Mouse (Mus musculus) lung, adult 2 months (tissue): ENCODE data around the gene Pigk. TPM values are rescaled to one million over a fixed set of nuclear protein-coding genes. Genes with fewer than 3 reads are reported as not detected.

Experiments
- DNase-seq: peaks from one replicate; pipeline ENCODE4 v3.0.0; 2022
- H3K4me1 ChIP-seq: fragments of 200-500 bp; 2 replicates; pipeline ENCODE4 v1.6.1; 2011; ENCODE audit warnings: low read length; ENCODE audit not compliant: control insufficient read depth, insufficient read depth
- H3K4me3 ChIP-seq: fragments of 200-500 bp; replicated peaks from 2 replicates; pipeline ENCODE3; 2011; ENCODE audit warnings: low read depth, mild to moderate bottlenecking, control low read depth, low read length; ENCODE audit errors: extremely low read depth
- CTCF ChIP-seq: fragments of 200-500 bp; IDR thresholded peaks from 2 replicates; pipeline ENCODE4 v1.5.1; 2011; ENCODE audit warnings: mild to moderate bottlenecking, low read length, control low read depth; ENCODE audit not compliant: insufficient read depth
- POLR2A ChIP-seq: fragments of 200-500 bp; IDR thresholded peaks from 2 replicates; pipeline ENCODE4 v1.6.1; 2011; ENCODE audit warnings: low read depth, mild to moderate bottlenecking, control low read depth, low read length, borderline replicate concordance; ENCODE audit errors: extremely low read depth
- WGBS: fragments of 180-500 bp; shearing (Covaris S2); methylation state at CpG from one replicate; pipeline ENCODE4 v1.1.7; 2018; 5-methylcytosine and 5-hydroxymethylcytosine counted together
- polyA plus RNA-seq: library from polyadenylated mRNA; depleted of rRNA; stranded (reverse); fragments of >200 nt; gene quantifications from 2 replicates; pipeline ENCODE4 v1.2.3, GENCODE M21; 2012

Pigk gene
- polyA plus RNA-seq, 1 experiment = 12.2 TPM

- WGBS = 68% methylated on average over 3 of the region's 3 CpGs
- Histone ChIP-seq H3K4me1 (no peaks in the 10 kb centered on the region), H3K4me3 (no peak overlapping the region)
- TF ChIP-seq CTCF = no peak
- no peak for TF ChIP-seq POLR2A
- DNase-seq = no peak
These were observed 106.5 kb downstream of the Pigk start for GRCm38 (mm10) chr3:152820406-152820805.

DNA sequence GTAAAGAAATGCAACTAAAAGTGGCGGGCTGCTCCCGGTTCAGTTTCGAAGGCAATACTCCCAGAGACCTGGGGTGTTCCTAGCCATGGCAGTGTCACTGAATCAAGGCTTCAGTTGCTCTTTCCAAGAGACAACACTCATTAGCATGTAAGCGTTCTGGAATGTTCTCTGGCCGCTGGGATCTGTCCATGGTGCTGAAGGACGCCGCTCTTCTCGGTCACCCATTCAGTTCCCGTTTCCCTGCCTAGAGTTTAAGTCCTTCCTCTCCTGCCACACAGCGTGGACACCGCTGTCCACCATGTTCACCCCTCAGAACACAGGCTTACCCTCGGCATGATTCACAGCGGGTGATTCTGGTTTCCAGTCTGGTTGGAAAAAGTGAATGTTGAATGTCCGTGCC lies 107.3 kb downstream of the Pigk start:
- 45% methylated on average over 14 of the region's 14 CpGs for WGBS
- no peaks in the 10 kb centered on the region for H3K4me1 ChIP-seq
- DNase-seq = peak; percentile 25
- no peak overlapping the region for H3K4me3 ChIP-seq
- TF ChIP-seq POLR2A (no peak), CTCF (no peak)

DNA sequence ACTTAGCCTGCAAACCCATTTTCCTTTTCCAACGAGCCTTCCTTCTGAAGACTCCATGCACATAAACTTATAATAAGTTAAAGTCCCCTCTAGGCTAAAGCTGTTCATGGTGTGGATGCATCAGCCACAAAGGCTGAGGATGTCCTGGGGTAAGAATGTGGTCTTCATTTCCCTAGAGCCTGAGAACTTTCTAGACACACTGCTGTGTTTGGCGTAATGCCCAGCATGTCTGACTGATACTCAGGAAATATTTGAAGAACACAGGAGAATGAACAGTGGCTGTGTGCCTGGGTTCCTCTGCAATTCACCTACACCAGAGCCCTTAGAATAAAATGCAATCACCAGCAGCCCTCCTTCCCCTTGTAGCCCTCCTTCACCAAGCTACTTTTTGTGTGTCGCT lies 117.5 kb downstream of the Pigk start:
- DNase-seq = no peak
- TF ChIP-seq POLR2A (no peak), CTCF (no peak)
- 68% methylated on average over 3 of the region's 3 CpGs for WGBS
- Histone ChIP-seq H3K4me1 (no peaks in the 10 kb centered on the region), H3K4me3 (no peak overlapping the region)

- H3K4me1 ChIP-seq = no peaks in the 10 kb centered on the region
- DNase-seq = no peak
- no peak overlapping the region for H3K4me3 ChIP-seq
- 90% methylated on average over 9 of the region's 9 CpGs for WGBS
- TF ChIP-seq POLR2A = no peak
- TF ChIP-seq CTCF = no peak
These were observed 118.1 kb downstream of the Pigk start for GRCm38 (mm10) chr3:152831974-152832373.

- TF ChIP-seq POLR2A = no peak
- no peak for TF ChIP-seq CTCF
- no peak for DNase-seq
- H3K4me3 ChIP-seq = no peak overlapping the region
- no peaks in the 10 kb centered on the region for H3K4me1 ChIP-seq
- 88% methylated on average over 4 of the region's 4 CpGs for WGBS
These were observed 118.5 kb downstream of the Pigk start for GRCm38 (mm10) chr3:152832436-152832835.

- no peak for DNase-seq
- H3K4me1 ChIP-seq = no peaks in the 10 kb centered on the region
- TF ChIP-seq CTCF (no peak), POLR2A (no peak)
- 50% methylated on average over 2 of the region's 2 CpGs for WGBS
- no peak overlapping the region for H3K4me3 ChIP-seq
These were observed 123.5 kb downstream of the Pigk start for GRCm38 (mm10) chr3:152837407-152837806.

DNA sequence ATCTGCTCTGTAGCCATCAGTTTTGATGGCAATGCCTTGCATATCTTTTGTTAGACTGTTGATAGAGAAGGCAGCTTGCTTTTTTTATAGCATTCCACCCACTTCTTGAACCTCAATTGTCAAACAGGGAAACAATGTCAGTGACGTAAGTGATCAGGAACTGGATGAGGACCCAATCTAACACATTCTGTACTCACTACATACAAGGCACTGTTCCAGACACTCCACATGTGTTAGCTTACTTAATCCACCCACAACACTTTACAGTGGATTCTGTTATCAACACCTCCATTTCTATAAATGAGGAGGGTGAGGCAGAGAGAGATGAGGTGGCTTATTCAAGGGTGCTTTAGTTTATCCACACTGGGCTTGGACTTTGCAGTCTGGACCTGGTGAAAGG lies 124.0 kb downstream of the Pigk start:
- DNase-seq = no peak
- Histone ChIP-seq H3K4me3 (no peak overlapping the region), H3K4me1 (no peaks in the 10 kb centered on the region)
- no peak for TF ChIP-seq CTCF
- no peak for TF ChIP-seq POLR2A
- 57% methylated on average over 1 of the region's 1 CpGs for WGBS

DNA sequence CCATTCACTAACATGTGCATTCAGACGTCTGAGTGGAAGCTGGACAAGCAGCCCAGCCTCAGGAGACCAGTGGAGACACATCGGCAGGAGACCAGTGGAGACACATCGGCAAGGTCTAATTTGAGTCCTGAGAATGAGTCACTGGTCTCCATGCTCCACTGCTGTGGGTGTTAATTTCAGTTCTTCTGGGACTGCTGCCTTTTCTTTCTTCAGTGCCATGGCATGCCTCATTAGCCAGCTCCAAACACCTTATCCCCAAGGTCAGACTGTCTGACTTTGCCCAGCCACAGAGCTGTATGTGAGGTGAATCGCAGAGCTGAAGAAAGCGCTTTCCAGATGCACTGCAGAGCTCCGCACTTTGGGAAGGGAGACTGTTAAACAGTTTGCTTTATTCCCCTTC lies 127.4 kb downstream of the Pigk start:
- no peaks in the 10 kb centered on the region for H3K4me1 ChIP-seq
- 85% methylated on average over 6 of the region's 6 CpGs for WGBS
- TF ChIP-seq POLR2A (no peak), CTCF (no peak)
- H3K4me3 ChIP-seq = no peak overlapping the region
- no peak for DNase-seq

DNA sequence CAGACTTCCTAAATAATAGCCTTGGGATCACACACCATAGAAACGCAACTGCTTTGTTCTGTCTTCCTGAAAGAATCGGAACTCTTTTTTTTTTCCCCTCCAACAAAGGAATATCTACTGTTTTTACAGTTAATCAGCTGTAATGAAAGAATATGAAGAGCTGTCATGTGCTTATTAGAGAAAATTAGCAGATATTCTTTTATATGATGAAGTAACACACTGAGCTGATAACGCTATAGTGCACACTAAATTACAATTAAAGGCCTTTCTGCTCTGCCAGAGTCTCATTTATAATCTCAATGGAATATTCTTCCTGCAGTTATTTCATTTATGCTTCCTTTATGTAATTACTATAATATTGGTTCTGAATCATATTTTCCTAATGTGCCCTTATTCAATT lies 128.7 kb downstream of the Pigk start:
- 71% methylated on average over 3 of the region's 3 CpGs for WGBS
- Histone ChIP-seq H3K4me3 (no peak overlapping the region), H3K4me1 (no peaks in the 10 kb centered on the region)
- TF ChIP-seq CTCF (no peak), POLR2A (no peak)
- DNase-seq = no peak

- TF ChIP-seq CTCF = no peak
- no peak for TF ChIP-seq POLR2A
- DNase-seq = no peak
- no peaks in the 10 kb centered on the region for H3K4me1 ChIP-seq
- H3K4me3 ChIP-seq = no peak overlapping the region
These were observed 130.0 kb downstream of the Pigk start for GRCm38 (mm10) chr3:152843925-152844324.

- no peak for DNase-seq
- H3K4me3 ChIP-seq = no peak overlapping the region
- TF ChIP-seq POLR2A = no peak
- no peak for TF ChIP-seq CTCF
- 70% methylated on average over 12 of the region's 12 CpGs for WGBS
- no peaks in the 10 kb centered on the region for H3K4me1 ChIP-seq
These were observed 141.2 kb downstream of the Pigk start for GRCm38 (mm10) chr3:152855006-152855614.
